Mouse (Mus musculus): Measurements from ENCODE around the gene Bcam. TPM values are rescaled to one million over a fixed set of nuclear protein-coding genes. Genes with fewer than 3 reads are reported as not detected.

The Bcam gene
- total and polyA plus RNA-seq, 3 experiments = 3.0 to 10.9 (median 4.8) TPM

DNA sequence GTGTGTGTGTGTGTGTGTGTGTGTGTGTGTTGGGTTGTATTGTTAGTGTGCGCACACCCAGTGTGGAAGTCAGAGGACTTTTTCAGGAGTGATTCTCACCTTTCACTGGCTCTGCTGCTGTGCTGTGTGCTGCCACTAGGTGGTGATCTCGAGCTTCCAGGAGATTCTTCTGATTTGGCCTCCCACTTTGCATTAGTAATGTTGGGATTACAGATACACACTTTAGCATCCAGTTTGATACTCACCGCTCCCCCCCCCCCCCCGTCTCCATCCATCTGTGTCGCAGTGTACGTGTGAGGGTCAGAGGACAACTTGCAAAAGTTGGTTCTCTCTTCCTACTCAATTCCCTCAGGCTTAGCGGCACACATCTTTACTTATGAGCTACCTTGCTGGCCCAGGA lies 32.2 kb upstream of the Bcam start:
- dilution Hi-C loops (cut with MboI; ENCODE audit: extremely low pct_ligation_motif_present, extremely low pct_unique_long_range_greater_than_20kb, low sequenced_read_pairs) = no loop called here
- H3K36me3 ChIP-seq (replicated peaks in 1 of 2; ENCODE audit: control insufficient read depth in 1 of 2, insufficient read depth in 1 of 2, low read length in 1 of 2) = peaks cover 8 to 16% of the 10 kb centered on the region in 2 experiments
- no peak overlapping the region for H3K27ac ChIP-seq (ENCODE audit: insufficient read depth, low read depth)
- in situ Hi-C loops (cut with MboI; ENCODE audit: low pct_ligation_motif_present, low pct_unique_long_range_greater_than_20kb, low sequenced_read_pairs) = loop anchor here (5.0 kb wide), 2 partner anchors 39 to 69 kb away; no protein-coding TSS in a partner anchor
- H3K4me2 ChIP-seq (ENCODE audit: insufficient read depth, low read depth, poor library complexity, severe bottlenecking) = no peak overlapping the region
- no peaks in the 10 kb centered on the region for H3K79me2 ChIP-seq (replicated peaks; ENCODE audit: control insufficient read depth, extremely low read depth, insufficient read depth, poor library complexity, severe bottlenecking)
- H3K9ac ChIP-seq (ENCODE audit: insufficient read depth, low read depth) = no peak overlapping the region
- H3K4me3 ChIP-seq (replicated peaks in 1 of 3; ENCODE audit: low read depth in 2 of 3, low read length in 2 of 3, poor library complexity in 1 of 3) = no peak overlapping the region
- TF ChIP-seq UBTF (IDR thresholded peaks at IDR 0.05; ENCODE audit: low read depth, low read length) (no peak), NELFE (IDR thresholded peaks at IDR 0.05; ENCODE audit: low read depth, low read length) (peak; percentile 64; the same call in 1 of the 2 replicates), KAT2A (IDR thresholded peaks at IDR 0.05; ENCODE audit: insufficient replicate concordance, low read length) (no peak), SMC3 (IDR thresholded peaks at IDR 0.05; ENCODE audit: low read depth, low read length) (peak; percentile 99), RAD21 (IDR thresholded peaks at IDR 0.05; ENCODE audit: low read depth, low read length) (peak; percentile 92), ELF1 (IDR thresholded peaks at IDR 0.05; ENCODE audit: low read depth, low read length) (no peak), BHLHE40 (IDR thresholded peaks at IDR 0.05; ENCODE audit: low read depth, low read length) (no peak), POLR2A (IDR thresholded peaks at IDR 0.05; ENCODE audit: low read depth, low read length) (no peak), MAZ (IDR thresholded peaks at IDR 0.05; ENCODE audit: low read depth, low read length) (0 out of 2 replicates have a peak, but pooled peaks have one; percentile 30), NRF1 (IDR thresholded peaks at IDR 0.05; ENCODE audit: low read depth, low read length) (0 out of 2 replicates have a peak, but pooled peaks have one; percentile 22), RCOR1 (conservative IDR thresholded peaks at IDR 0.05; ENCODE audit: low read depth, low read length) (0 out of 2 replicates have a peak, but pooled peaks have one; percentile 36), MYC (IDR thresholded peaks at IDR 0.05; ENCODE audit: low read depth, low read length) (0 out of 2 replicates have a peak, but pooled peaks have one; percentile 41), CTCF (conservative IDR thresholded peaks at IDR 0.05 in 1 of 2, IDR thresholded peaks at IDR 0.05 in 1 of 2; ENCODE audit: low read depth in 2 of 2, low read length in 2 of 2) (peak; percentile 83 to 97; a peak in 3 of 4 replicates), ZC3H11A (IDR thresholded peaks at IDR 0.05; ENCODE audit: low read depth, low read length) (peak; percentile 93), MEF2A (IDR thresholded peaks at IDR 0.05; ENCODE audit: borderline replicate concordance, low read depth, low read length) (peak; percentile 59), MXI1 (IDR thresholded peaks at IDR 0.05; ENCODE audit: low read depth, low read length) (no peak), IRF4 (IDR thresholded peaks at IDR 0.05; ENCODE audit: low read depth, low read length) (peak; percentile 70), HCFC1 (IDR thresholded peaks at IDR 0.05; ENCODE audit: low read depth, low read length) (no peak)
- H3K4me1 ChIP-seq (ENCODE audit: control insufficient read depth in 1 of 2, insufficient read depth in 2 of 2) = peaks cover 21 to 32% of the 10 kb centered on the region in 2 experiments
- DNase-seq (ENCODE audit: extremely low read depth) = peak; percentile 69
- no peaks in the 10 kb centered on the region for H3K27me3 ChIP-seq (replicated peaks)
- peaks cover 12% of the 10 kb centered on the region for H3K9me3 ChIP-seq (replicated peaks; ENCODE audit: low read length)

DNA sequence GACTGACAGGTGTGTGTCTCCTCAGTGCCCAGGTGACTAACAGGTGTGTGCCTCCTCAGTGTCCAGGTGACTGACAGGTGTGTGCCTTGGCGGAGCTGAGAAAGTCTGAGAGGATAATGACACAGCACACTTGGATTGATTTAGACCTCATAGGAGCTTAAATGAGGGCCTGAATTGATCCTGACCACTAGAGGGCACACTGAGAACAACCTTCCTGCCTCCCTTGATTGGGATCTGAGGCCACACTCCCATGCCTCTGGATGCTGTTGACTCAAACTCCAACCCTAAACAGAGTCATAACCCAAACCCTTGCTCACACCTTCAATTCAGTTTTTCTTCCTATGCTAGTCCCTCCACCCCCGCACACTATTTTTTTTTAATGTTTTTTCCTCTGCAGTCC lies 29.9 kb upstream of the Bcam start:
- no peaks in the 10 kb centered on the region for H3K27me3 ChIP-seq (replicated peaks)
- no peak overlapping the region for H3K9ac ChIP-seq (ENCODE audit: insufficient read depth, low read depth)
- TF ChIP-seq IRF4 (IDR thresholded peaks at IDR 0.05; ENCODE audit: low read depth, low read length) = peak; percentile 24; the same call in 1 of the 2 replicates
- TF ChIP-seq NRF1 (IDR thresholded peaks at IDR 0.05; ENCODE audit: low read depth, low read length) = no peak
- no peak for TF ChIP-seq POLR2AphosphoS2 (IDR thresholded peaks at IDR 0.05; ENCODE audit: low read depth, low read length)
- no peak for TF ChIP-seq ZMIZ1 (IDR thresholded peaks at IDR 0.05; ENCODE audit: low read depth, low read length)
- TF ChIP-seq RAD21 (IDR thresholded peaks at IDR 0.05; ENCODE audit: low read depth, low read length) = peak; percentile 84
- TF ChIP-seq ZC3H11A (IDR thresholded peaks at IDR 0.05; ENCODE audit: low read depth, low read length) = peak; percentile 54
- no peak for TF ChIP-seq KAT2A (IDR thresholded peaks at IDR 0.05; ENCODE audit: insufficient replicate concordance, low read length)
- no peak for TF ChIP-seq MEF2A (IDR thresholded peaks at IDR 0.05; ENCODE audit: borderline replicate concordance, low read depth, low read length)
- TF ChIP-seq JUND (conservative IDR thresholded peaks at IDR 0.05; ENCODE audit: low read depth, low read length) = no peak
- no peak for TF ChIP-seq MAFK (IDR thresholded peaks at IDR 0.05; ENCODE audit: insufficient replicate concordance, low read length)
- TF ChIP-seq UBTF (IDR thresholded peaks at IDR 0.05; ENCODE audit: low read depth, low read length) = no peak
- TF ChIP-seq TCF12 (IDR thresholded peaks at IDR 0.05; ENCODE audit: low read depth, low read length) = no peak
- no peak for TF ChIP-seq TBP (conservative IDR thresholded peaks at IDR 0.05; ENCODE audit: low read depth, low read length)
- peak; percentile 90 for TF ChIP-seq SMC3 (IDR thresholded peaks at IDR 0.05; ENCODE audit: low read depth, low read length)
- TF ChIP-seq CTCF (conservative IDR thresholded peaks at IDR 0.05 in 1 of 2, IDR thresholded peaks at IDR 0.05 in 1 of 2; ENCODE audit: low read depth in 2 of 2, low read length in 2 of 2) = peak; percentile 83 to 95
- TF ChIP-seq ETS1 (conservative IDR thresholded peaks at IDR 0.05; ENCODE audit: low read depth, low read length) = no peak
- no peak for TF ChIP-seq MXI1 (IDR thresholded peaks at IDR 0.05; ENCODE audit: low read depth, low read length)
- no peak for TF ChIP-seq NELFE (IDR thresholded peaks at IDR 0.05; ENCODE audit: low read depth, low read length)
- in situ Hi-C loops (cut with MboI; ENCODE audit: low pct_ligation_motif_present, low pct_unique_long_range_greater_than_20kb, low sequenced_read_pairs) (loop anchor here (5.0 kb wide), 2 partner anchors 42 to 72 kb away; no protein-coding TSS in a partner anchor), dilution Hi-C loops (cut with MboI; ENCODE audit: extremely low pct_ligation_motif_present, extremely low pct_unique_long_range_greater_than_20kb, low sequenced_read_pairs) (no loop called here)
- peak; percentile 68 for DNase-seq (ENCODE audit: extremely low read depth)
- H3K4me3 ChIP-seq (replicated peaks in 1 of 3; ENCODE audit: low read depth in 2 of 3, low read length in 2 of 3, poor library complexity in 1 of 3) = no peak overlapping the region
- no peak overlapping the region for H3K27ac ChIP-seq (ENCODE audit: insufficient read depth, low read depth)
- H3K36me3 ChIP-seq (replicated peaks in 1 of 2; ENCODE audit: control insufficient read depth in 1 of 2, insufficient read depth in 1 of 2, low read length in 1 of 2) = peaks cover 0 to 4% of the 10 kb centered on the region in 2 experiments
- peaks cover 5% of the 10 kb centered on the region for H3K9me3 ChIP-seq (replicated peaks; ENCODE audit: low read length)
- peaks cover 13 to 26% of the 10 kb centered on the region in 2 experiments for H3K4me1 ChIP-seq (ENCODE audit: control insufficient read depth in 1 of 2, insufficient read depth in 2 of 2)
- no peak overlapping the region for H3K4me2 ChIP-seq (ENCODE audit: insufficient read depth, low read depth, poor library complexity, severe bottlenecking)
- no peaks in the 10 kb centered on the region for H3K79me2 ChIP-seq (replicated peaks; ENCODE audit: control insufficient read depth, extremely low read depth, insufficient read depth, poor library complexity, severe bottlenecking)

Measured in CH12.LX (cell line).